Mouse (Mus musculus) gastrocnemius, postnatal 25 days (tissue): Measurements from ENCODE around the gene Dock2. TPM values are rescaled to one million over a fixed set of nuclear protein-coding genes. Genes with fewer than 3 reads are reported as not detected.

Experiments used
- DNase-seq: peaks from one replicate; pipeline ENCODE4 v3.0.0; 2022
- total RNA-seq, 2 experiments: library from RNA; stranded (reverse); gene quantifications; 1 replicate in 1 of 2; 2 replicates in 1 of 2; pipeline ENCODE4 v1.2.3; 2021

Dock2 gene
- total RNA-seq, 2 experiments from 2014 or later, result 0.69 to 1.1 TPM

GRCm38 (mm10) chr11:34527238-34527637 lies 256.5 kb downstream of the Dock2 start:
- no peak for DNase-seq

DNA sequence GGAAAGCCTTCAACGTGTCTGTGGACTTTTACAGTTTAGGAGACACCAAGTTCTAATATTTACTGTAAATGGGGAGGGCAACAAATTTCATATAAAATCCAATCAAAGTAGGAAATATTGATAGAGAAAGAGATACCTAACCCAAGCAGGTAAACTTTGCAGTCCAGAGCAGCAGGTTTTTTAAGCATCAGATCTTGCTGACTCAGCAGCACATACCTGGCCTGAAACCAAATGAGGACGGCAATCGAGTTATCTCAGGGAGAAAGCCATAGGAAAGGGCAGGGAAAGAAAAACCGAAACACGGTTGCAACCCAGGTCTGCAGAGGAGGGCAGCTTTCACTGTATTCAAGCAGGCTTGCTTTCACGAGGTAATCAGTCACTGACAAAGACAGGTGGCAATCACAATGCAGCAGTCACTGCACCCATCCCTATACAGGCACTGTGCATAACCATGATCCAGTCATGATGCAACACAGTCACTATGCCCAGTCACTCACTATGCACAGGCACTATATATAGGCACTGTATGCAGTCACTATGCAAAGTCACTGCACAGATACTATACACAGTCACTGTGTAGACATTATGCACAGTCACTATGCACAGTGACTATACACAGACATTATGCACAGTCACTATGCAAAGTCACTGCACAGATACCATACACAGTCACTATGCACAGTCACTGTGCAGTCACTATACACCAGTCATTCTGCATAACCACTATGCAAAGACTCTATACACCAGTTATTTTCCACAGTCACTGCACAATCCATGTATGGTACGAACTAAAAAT lies 258.4 kb downstream of the Dock2 start:
- no peak for DNase-seq

- no peak for DNase-seq
These were observed 259.1 kb downstream of the Dock2 start for GRCm38 (mm10) chr11:34524586-34524985.

DNA sequence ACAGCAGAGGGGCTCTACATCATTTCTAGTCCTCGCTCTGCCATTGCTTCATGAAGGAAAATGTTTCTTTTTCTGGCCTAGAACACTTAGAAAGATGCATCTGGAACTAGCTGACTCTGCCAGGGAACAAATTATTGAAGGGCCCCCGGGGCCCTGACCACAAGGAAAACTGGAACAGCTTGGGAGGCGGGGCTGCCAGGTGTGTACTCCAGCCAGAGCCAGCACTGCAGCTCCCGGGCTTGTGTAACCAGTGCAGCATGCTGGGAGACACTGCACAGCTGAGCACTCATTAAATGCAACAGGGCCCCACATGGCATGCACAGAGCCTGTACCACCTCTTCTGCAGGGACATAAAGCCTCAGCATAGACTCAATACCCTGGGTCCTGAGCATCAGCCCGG lies 265.1 kb downstream of the Dock2 start:
- DNase-seq, result no peak

- no peak for DNase-seq
These were observed 266.7 kb downstream of the Dock2 start for GRCm38 (mm10) chr11:34516971-34517370.

DNA sequence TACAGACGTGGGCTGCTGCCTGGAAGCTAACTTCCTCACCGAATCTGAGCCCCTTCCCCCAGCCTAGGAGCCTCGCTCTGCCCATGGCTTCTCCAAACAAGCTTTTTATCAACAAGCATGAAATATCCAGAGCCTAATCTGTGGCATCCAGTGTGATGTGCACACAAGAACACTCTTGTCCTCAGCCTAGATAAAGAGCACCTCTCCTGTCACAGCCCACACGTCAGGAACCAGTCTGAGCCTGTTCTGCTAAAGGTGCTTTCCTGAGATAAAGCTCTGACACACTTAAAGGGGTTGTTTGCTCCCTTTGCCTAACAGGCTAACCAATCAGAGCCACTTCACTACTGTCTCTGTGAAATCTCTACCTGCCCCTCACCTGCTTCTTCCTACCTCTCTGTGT lies 268.4 kb downstream of the Dock2 start:
- DNase-seq, result no peak

DNA sequence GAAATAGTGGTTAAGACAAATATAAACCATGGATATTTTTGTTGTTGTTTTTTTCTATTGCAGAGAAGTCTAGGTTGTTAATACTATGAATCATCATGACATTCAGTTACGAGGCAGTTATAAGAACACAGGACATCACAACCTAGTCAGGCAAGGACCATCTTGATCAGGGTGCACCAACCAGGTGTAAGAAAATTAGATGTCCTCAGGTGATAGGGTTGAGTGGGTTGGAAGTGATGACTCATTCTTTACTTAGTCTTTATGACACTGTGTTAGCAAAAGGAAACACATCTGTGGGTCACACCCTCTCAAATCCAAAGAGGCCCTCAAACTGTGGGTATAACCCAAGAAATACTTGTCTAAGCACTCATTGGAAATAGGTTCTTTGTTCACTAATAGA lies 277.3 kb downstream of the Dock2 start:
- no peak for DNase-seq

GRCm38 (mm10) chr11:34499663-34500062 lies 284.0 kb downstream of the Dock2 start:
- DNase-seq, result no peak

DNA sequence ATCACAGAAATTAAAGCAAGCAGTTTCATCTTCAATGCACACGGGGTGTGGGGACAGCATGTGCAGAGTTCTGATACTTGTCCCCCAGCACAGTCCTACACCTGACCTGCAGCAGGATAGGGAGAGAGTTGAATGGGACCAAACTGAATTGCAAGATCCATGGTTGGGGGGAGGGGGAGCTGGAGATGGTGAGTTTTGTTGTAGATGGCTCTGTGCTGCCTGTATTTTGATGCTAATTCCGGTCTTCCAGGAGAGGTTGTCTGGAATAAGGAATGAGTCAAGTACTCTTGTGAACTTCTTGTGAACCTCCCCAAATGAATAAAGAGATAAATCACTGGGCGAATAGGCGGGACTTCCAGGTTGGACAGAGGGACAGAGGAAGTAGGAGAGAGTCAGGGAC lies 289.0 kb downstream of the Dock2 start:
- no peak for DNase-seq

DNA sequence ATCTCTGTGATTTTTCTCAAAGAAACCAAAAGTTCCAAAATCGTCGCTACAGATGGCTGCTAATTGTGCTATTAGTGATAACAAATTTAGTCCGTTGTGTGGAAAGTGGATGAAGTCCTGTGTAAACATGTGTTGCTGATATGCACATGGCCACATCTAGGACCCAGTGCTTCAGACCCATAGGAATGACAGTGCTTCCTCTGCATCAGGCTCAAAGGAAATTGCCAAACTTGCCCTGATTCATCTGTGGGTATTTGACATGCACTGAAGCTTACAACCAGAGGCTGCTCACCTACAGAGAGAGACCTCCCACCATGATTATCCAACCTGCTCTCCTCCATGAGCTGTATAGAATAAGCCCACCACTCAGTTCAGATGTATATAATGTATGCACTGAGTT lies 290.7 kb downstream of the Dock2 start:
- no peak for DNase-seq

DNA sequence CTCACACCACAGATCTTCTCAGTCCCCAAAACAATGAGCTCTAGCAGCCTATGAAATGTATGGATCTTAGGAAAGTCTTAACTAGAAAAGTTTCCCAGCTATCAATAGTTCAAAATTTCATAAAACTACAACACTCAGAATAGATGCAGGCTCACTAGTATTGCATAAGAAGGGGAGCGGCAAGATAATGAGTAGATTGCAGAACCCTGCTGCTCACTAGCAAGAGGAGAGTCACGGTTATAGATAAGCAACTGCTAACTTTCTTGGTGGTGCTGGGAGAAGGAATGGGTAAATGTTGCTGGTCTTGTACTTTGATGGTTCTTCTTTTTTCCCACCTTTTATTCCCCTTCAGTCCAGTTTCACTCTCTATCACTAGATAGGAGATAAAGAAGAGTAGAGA lies 291.5 kb downstream of the Dock2 start:
- DNase-seq, result no peak

DNA sequence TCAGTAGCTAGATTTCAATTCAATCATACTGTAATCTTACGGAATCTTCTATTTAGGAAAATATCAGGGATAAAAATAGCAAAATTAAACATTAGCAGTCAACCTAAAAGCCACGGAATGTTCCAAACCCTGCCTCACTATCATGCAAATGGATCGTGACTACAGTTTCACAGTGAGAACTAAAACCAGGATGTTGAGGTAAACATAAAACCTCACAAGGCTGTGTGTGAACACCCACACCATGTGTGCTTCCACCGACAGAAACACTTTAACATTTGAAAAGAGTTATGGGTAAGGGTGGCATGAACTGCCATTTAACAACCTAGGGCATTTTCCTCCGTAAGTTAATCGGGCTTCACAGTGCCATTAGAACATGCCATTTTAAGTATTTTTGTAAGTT lies 294.1 kb downstream of the Dock2 start:
- no peak for DNase-seq

DNA sequence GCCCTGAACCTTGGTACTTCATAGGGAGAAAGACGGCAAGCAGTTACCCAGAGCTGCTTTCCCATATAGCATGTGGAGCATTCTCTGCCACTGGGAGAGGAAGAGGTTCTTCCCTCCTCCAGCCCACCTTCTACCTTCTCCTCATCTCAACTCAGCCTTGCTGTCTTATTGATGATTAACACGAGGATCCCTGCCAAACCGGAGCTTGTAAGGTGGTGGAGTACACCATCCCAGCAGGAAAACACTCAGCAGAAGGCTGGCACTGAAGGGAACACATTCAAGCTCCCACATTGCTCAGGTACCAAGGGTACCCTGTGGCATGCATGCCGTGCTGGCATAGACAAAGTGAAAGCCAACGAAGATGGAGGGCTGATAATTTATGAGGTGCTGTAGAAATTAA lies 304.4 kb downstream of the Dock2 start:
- no peak for DNase-seq

DNA sequence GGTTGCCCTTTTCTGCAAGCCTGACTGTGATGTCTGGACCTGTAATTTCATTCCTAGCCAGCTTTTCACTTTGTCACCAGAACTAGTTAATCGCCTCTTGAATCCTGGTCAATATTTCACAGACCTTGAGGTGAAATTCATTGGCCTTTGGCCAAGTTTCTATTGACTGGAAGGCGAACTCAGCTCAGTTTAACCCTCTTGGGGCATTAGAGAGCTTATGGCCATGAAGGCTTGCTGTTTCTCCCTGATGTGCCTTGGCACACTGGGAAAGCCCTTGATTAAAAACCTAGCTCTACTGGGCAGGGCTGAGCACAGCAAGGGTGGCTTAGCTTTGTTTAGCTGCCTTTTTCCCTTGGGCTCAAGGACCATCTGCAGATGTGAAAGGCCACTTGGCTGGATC lies 313.9 kb downstream of the Dock2 start:
- DNase-seq, result no peak

- no peak for DNase-seq
These were observed 315.1 kb downstream of the Dock2 start for GRCm38 (mm10) chr11:34468571-34468970.

GRCm38 (mm10) chr11:34467056-34467455 lies 316.6 kb downstream of the Dock2 start:
- no peak for DNase-seq

DNA sequence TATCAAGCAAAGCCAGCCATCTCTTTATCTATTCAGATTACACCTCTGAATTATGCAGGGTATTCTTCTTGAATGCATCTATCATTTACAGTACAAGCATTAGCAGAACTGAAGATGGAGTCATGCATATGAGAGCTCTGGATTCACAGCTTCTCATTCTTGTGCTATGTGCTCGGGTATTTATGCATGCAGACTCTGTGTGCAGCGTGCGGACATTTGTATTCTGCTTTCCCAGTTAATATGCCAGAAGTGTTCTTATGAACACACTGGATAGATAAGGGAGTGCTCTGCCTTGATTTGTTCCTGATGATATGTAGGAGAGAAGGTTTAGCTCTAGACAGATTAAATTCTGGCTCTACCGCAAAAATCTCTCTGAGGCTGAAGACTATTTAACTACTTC lies 333.7 kb downstream of the Dock2 start:
- DNase-seq, result no peak

DNA sequence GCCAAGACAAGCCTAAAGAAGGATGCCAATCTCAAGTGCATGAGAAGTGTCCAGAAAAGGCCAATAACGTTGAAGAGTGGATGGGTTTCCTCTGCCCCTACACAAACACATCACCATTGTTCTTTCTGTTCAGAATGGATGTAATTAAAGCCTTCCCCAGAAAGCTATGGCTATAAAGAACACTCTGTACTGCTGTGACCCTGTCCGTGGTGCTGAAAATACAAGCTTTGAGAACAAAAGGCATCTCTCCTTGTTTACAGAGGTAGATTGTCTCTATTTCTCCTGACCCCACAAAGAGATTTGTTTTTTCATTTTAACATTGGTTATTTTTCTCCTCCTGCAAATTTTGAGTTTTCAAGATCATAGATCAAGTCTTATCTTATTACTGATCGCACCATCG lies 335.8 kb downstream of the Dock2 start:
- DNase-seq, result no peak

- DNase-seq, result no peak
These were observed 345.3 kb downstream of the Dock2 start for GRCm38 (mm10) chr11:34438429-34438828.

- no peak for DNase-seq
These were observed 346.2 kb downstream of the Dock2 start for GRCm38 (mm10) chr11:34437446-34437845.

DNA sequence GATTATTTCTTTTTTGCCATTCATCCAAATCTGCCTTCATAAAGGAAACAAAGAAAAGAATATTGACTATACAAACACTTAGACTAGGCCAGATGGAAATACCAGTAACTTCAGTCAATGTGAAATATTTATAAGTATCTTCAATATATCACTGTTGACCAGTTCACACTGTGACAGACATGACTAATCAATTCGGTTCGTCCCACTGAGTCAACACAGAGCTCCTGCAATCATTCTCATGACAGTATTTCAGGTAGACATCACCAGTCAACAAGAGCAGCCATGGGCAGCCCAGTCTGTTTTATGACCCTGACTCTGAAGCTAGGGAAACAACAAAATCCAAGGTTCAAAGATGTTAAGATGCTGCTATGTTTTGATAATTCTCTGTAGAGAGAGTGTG lies 351.7 kb downstream of the Dock2 start:
- DNase-seq, result no peak

- DNase-seq, result no peak
These were observed 352.3 kb downstream of the Dock2 start for GRCm38 (mm10) chr11:34431371-34431770.

- no peak for DNase-seq
These were observed 352.8 kb downstream of the Dock2 start for GRCm38 (mm10) chr11:34430940-34431339.

- no peak for DNase-seq
These were observed 356.5 kb downstream of the Dock2 start for GRCm38 (mm10) chr11:34427212-34427611.

GRCm38 (mm10) chr11:34424546-34424945 lies 359.1 kb downstream of the Dock2 start:
- no peak for DNase-seq
